Mouse (Mus musculus): ENCODE data around the gene Coa3. TPM values are rescaled to one million over a fixed set of nuclear protein-coding genes. Genes with fewer than 3 reads are reported as not detected.
A peak's percentile ranks its signal among the peaks of the same experiment; 100 is the strongest.
"Not testable (repeated sequence)": the region's sequence is repeated elsewhere in the genome, so short reads cannot be mapped to it uniquely, and the experiment has no call there.

Coa3 gene
- total RNA-seq (2022): 100 to 1,000 TPM in 2 of 4 experiments, 10 to 100 TPM in 2; 95.8 to 105 (median 101) TPM

DNA sequence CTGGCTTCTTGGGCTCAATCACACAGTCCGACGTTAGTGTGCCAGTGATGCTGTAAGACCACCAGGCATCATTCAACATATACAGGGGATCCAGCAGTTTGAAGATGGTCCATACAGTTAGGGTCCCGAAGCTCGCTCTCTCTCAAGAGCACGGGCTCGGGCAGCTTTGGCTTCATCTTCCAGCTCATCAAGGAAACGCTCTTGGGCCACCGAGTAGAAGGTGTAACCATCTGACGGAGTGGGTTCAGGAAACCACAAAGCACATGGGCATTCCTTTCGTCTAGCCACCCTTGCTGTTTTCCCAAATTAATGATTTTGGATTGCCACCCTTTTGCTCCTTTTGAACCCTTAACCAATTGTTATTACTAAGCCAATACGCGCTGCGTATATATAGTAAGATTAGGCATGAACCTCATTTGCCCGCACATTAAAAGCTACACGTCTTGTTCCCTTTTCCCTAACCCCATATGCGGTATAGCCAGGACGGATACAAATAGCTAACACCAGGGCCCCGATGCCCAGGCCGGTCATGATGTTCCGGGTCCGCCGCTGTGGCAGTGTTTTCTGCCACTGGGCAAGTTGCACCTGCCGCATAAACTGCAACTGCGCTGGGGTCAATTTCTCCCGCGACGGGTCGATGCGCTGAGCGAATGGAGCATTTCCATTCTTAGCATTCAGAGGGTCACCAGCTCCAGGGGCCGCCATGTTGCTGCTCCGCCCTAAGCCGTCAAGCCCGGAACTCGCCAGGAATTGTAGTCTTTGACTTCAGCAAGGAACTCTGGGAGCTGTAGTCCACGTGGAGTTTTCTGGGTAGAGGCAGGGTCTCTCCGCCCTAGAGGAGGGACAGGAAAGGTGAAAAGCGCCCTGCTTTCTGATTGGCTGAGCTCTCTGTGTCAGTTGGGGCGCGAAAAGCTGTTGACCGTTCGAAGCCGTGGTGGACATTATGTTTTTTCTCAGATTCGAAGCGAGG, at the start of gene Coa3, which contains the start of gene Cntd1:
Coa3 (minus strand) TSS at position 892 of the 970 bp plus-strand sequence.
Cntd1 (plus strand) TSS at position 790 of the 970 bp plus-strand sequence.
- peak; percentile 60 to 81 for DNase-seq (ENCODE audit: low spot score in 2 of 2)

DNA sequence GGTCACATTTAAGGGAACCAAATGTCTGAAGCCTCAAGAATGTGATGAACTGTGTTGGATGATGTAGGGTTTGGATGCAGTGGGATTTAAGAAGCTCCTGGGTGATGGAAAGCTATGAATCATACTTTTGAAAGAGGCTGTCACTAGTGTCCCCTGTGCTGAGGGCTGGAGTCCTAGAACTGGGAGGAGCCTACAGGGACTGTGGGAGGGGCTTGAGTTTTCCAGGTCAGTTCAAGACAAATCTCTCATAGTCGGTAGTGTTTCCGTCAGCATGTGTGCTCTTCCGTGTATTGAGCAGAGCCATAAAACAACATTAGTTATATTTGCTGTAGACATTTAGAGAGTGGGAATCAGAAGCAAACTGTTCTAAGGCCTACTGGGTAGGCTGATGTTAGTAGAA, 48.4 kb upstream of the Coa3 start:
- DNase-seq (ENCODE audit: low spot score in 2 of 2): no peak

DNA sequence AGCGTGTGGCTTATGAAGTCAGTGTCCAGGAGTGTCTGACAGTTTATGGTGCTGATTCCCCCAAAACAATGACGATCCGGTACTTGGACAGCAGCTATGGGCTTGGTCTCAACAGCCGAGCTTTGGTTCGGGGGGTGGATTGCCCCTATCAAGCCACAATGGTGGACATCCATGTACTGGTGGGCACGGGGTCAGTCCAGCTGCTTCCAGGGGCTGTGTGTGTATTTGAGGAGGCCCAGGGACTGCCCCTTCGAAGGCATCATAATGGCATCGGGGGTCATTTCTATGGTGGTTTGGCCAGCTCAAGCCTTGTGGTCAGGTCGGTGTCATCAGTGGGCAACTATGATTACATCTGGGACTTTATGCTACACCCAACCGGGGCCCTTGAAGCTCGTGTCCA, 47.2 kb upstream of the Coa3 start:
- no peak for DNase-seq (ENCODE audit: low spot score in 2 of 2)

DNA sequence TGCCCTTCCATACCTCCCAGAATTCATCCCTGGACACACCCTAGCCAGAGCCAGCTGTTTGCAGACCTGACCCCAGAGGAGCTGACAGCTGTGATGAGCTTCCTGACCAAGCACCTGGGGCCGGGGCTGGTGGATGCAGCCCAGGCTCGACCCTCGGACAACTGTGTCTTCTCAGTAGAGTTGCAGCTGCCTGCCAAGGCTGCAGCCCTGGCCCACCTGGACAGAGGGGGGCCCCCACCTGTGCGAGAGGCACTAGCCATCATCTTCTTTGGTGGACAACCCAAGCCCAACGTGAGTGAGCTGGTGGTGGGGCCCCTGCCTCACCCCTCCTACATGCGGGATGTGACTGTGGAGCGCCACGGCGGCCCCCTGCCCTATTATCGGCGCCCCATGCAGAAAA, 46.3 kb upstream of the Coa3 start:
- DNase-seq (ENCODE audit: low spot score in 2 of 2): not testable (repeated sequence)

DNA sequence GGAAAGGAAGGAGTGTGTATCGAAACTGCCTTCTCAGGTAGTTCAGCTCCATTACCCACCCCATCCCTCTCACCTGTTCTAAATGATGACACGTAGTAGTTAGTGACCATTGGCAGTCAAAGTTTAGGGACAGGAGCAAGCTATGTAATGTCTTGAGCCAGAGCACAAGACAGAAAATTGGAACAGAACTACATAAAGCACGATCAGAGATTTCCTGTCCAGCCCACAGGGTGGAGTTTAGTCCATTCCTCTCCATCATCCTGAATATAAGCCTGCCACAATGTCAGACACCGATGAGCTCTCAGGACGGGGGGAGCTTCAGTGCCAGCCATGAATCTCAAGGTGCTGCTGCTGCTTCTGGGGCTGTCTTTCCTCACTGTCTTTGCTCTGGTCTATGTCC, 45.8 kb upstream of the Coa3 start, which contains the start of gene Aoc2:
Aoc2 (plus strand) TSS at position 301 of the 400 bp plus-strand sequence.
- no peak for DNase-seq (ENCODE audit: low spot score in 2 of 2)

DNA sequence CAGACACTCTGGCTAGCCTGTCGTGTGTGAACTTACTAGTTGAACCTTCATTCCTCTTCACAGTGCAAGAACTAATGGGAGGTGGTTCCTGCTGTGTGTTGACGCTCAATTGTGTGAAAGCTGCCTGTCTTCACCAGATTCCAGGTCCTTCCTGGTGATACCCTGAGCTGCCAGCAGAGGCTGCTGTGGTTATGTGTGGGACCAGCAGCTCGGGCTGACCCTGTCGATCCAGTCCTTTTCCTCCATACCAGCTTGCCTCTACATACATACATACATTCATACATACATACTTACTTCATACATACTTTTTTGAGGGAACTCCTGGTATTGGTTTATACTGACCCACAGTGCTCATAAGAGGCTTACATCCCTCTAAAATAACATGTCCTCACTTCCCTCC, 44.7 kb upstream of the Coa3 start:
- DNase-seq (ENCODE audit: low spot score in 2 of 2): peak; percentile 47 to 67

DNA sequence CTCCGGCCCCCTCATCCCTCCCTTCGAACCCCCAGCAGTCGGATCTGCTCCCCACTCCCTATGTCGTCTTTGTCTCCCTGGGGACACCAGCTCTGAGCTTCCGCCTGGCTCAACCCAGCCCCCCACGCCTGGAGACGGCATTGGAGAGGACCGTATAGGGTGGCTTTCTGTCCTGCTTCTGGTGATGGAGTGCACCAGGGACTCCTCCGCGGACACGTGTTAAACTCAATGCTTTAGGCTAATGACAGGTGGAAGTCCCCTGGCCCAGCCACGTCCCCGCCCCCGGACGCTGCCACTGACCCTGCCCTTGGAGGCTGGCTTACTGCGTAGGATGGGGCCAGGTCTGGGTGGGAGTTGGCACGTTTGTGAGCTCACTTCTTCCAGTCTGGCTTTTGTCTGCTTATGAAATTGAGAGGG, 37.6 kb upstream of the Coa3 start:
- DNase-seq (ENCODE audit: low spot score in 2 of 2): no peak

DNA sequence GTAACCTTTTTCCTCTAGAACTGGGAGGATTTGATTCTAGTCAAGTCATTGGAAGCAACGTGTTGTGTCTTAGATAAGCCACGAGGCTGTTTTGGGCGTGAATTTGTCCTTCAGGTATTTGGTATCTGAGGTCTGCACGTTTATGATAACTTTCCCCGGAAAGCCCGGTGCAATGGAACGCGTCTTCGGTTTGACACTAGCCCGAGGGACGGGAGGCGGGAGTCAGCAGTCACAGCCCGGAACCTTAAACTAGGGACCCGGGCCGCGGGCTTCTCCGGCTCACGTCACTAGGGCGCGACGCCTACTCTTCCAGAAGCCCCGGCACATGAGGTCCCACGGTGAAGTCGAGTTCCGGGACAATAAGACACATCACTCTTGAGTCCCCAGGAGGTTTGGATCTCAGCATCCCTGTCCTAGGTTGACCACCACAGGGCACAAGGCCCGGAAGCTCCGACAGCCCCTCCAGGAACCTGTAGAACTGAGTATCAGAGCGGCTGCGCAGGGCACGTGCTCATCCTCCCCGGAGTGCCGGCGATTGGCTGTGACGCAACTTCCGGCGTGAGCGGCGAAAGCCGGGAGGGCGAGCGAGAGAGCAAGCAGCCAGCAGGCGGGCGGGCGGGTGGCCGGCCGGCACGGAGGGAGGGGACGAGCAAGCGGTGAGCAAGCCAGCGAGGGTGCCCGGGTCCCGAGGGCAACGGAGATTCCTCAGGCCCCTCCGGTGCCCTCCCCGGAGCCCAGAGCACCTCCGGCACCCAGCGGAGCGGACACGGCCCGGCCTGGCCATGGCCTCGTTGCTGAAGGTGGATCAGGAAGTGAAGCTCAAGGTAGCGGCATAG, 37.0 kb upstream of the Coa3 start, which contains the start of gene Psme3:
Psme3 (plus strand) TSS at position 549 of the 836 bp plus-strand sequence.
- DNase-seq (ENCODE audit: low spot score in 2 of 2): peak; percentile 91 to 95

DNA sequence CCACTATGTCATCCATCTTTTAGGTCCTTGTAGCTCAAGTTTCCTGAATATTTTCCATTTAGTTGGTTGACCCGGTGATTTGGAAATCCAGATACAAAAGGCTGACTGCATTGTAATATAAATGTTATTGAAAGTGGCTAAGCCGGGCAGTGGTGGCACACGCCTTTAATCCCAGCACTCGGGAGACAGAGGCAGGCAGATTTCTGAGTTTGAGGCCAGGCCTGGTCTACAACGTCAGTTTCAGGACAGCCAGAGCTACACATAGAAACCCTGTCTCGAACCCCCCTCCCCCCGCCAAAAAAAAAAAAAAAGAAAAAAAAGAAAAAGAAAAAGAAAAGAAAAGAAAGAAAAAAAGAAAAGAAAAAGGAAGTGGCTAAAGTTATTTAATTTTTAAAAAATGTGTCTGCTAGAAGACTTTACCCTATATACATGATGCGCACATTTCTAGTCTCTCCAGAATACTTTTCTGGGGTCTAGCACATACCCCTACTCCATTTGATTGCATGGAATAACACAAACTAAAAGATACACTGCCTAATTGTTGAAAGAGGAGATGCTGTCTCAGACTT, 36.3 kb upstream of the Coa3 start:
- DNase-seq (ENCODE audit: low spot score in 2 of 2): no peak

DNA sequence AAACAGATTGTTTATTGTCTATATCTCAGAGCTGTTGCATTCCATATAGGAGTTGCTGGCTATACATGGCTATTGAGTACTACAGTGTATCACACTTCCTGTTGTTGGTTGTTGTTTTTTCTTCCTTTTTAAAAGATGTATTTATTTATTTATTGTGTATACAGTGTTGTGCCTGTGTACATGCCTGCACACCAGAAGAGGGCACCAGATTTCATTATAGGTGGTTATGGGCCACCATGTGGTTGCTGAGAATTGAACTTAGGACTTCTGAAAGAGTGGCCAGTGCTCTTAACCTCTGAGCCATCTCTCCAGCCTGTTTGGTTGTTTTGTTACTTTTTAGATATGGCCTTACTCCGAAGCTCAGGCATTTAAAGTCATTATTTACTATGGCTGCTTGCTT, 35.7 kb upstream of the Coa3 start:
- no peak for DNase-seq (ENCODE audit: low spot score in 2 of 2)

DNA sequence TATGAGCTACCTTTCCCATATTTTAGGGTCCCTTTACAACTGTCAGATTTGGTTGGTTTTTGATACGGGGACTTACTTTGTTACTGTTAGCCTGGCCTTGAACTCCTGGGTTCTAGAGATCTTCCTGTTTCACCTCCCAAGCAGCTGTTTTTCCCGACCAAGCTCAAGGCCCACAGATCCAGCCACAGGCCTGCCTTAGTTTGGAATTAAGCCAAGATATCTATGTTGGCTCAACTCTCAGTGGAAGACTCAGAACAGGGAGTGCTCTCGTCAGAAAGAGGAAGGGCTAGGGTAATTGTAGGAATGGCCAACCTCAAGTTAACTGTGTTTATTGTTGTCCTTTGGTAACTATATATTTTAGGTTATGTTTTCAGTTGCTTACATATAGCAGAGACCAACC, 33.2 kb upstream of the Coa3 start:
- DNase-seq (ENCODE audit: low spot score in 2 of 2): no peak

DNA sequence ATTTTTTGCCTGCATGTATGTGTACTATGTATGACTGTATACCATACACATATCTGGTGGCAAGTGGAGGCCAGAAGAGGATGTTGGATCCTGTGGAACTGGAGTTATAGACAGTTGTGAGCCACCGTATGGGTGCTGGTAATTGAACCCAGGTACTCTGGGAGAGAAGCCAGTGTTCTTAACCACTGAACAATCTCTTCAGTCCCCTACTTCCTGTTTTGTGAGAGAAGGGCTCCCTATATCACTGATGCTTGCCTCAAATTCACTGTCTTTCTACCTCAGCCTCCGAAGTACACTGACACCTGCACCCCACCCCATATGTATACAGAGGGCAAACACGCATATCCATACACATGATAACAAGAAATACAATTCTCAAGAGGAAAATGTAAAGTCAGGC, 32.2 kb upstream of the Coa3 start:
- no peak for DNase-seq (ENCODE audit: low spot score in 2 of 2)

DNA sequence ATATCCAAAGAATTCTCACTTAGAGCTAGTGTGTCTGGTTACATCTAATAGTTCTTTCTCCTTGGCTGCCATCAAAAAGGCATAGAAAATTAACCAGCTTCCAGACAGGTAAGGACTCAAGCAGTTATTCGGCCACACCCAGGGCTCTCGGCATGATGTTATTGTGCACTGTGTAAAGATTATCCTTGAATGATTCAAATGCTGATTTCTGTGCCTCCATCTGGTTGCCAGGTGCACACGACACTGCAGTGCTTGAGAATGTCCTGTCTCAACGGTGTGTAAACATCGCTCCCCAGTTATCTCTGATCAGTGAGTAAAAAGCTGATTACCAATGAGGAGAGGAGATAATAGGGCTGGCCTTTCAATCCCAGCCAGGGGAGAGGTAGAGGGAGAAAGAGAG, 28.8 kb upstream of the Coa3 start:
- DNase-seq (ENCODE audit: low spot score in 2 of 2): no peak

DNA sequence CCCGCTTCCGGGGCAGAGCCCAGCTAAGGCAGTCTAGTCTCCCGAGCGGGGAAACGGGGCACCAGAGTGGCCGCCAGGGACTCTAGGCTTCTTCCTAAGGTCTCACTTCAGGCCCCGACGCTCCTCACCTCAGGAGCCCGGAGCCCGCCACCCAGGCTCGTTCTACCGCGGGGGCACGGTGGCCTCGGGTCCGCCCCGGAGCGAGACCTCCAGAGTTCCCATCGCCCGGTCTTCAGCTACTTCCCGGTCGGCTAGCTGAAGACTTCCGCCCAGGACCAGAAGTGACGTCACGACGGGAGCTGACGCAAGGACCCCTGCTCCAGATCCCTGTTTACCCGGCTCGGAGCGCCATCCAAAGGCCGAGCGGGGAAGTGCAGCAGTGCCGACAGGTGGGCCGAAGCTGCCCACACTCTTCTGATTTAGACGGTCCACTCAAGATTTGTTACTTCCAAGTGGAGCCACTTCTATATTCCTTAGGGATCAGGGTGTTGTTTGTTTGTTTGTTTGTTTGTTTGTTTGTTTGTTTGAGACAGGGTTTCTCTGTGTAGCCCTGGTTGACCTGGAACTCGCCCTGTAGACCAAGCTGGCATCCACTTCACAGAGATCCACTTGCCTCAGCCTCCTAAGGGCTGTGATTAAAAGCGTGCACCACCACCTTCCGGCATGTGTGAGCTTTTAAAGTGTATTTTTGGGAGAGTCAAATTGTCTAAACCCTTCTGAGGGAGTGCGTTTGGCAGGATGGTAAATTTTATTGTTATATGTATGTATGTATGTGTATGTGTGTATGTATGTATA, 23.3 kb upstream of the Coa3 start, which contains the start of gene Becn1:
Becn1 (minus strand) TSS at position 283 of the 795 bp plus-strand sequence.
- peak; percentile 91 to 96 for DNase-seq (ENCODE audit: low spot score in 2 of 2)

DNA sequence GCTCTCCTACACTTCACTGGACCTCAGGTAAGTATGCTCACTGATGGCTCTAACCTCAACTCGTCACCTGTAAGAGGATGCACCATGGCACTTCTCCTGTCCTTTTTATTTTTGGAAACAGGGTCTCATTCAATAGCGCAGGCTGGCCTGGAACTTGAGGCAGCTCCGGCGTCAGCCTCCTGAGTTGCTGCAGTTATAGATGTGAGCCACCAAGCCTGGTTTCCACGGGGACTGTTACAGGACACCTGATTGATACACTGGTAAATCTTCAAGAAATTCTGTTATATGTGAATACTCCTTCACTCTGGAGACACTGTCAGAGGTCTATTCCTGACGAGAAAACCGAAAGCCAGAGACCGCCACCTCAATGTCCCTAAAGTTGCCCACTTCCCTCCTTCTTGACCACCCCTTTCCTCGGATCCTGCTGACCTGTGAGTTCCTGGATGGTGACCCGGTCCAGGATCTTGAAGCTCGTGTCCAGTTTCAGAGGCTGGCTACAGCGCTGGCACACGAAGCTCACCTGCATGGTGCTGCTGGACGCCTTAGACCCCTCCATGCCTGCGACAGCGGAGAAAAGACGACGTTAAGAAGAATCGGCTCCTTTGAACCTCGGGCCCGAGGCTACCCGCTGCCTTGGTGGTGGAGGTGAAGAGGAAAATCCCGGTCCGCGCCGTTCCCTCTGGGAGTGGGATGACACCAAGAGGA, 22.5 kb upstream of the Coa3 start:
- no peak for DNase-seq (ENCODE audit: low spot score in 2 of 2)

DNA sequence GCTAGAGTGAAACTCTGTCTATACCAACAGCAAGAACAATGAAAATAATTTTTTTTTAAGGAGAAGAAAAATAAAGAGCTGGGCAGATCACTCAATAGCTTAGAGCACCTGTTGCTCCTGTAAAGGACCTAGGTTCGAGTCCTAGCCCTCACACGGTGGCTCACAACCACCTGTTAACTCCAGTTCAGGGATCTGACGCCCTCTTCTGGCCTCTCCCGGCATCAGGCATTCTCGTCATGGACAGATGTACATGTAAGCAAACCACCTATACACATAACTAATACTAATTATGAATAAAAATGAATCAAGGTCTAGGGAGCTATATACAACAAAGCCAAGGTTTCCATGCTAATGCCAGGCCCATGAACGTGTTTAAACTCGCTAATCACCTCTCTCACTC, 22.0 kb upstream of the Coa3 start:
- no peak for DNase-seq (ENCODE audit: low spot score in 2 of 2)

DNA sequence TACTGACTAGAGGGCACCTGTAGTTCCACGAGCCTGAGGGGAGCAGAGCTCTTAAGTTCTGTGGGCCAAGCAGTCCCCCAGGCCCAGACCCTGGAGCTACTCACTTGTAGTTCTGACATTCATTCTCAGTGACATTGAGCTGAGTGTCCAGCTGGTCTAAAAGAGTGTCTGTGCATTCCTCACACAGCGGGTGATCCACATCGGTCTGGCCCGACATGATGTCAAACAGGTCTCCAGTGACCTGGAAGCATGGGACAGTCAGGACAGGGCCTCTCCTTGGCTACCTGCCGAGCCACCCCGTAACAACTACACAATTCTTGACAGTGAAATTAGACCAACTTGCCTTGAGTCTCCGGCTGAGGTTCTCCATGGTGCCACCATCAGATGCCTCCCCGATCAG, 16.3 kb upstream of the Coa3 start:
- DNase-seq (ENCODE audit: low spot score in 2 of 2): no peak

DNA sequence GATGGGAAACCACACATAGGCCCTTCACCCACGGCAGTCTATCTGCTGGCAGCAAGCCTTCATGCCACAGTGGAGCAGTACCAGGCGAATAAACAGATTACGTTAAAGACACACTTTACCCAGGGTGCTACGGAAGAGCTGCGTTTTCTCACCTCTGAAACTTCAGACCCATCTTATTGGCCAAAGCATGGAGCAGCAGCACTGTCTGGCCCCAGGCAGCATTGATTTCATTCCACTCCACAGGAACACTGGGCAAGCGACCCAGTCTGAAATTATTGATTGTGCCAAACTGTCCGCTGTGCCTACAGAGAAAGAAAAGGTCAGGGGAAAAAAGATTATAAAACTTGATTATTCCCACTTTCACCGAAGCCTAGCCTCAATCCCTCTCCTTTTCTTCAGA, 12.3 kb upstream of the Coa3 start:
- no peak for DNase-seq (ENCODE audit: low spot score in 2 of 2)

DNA sequence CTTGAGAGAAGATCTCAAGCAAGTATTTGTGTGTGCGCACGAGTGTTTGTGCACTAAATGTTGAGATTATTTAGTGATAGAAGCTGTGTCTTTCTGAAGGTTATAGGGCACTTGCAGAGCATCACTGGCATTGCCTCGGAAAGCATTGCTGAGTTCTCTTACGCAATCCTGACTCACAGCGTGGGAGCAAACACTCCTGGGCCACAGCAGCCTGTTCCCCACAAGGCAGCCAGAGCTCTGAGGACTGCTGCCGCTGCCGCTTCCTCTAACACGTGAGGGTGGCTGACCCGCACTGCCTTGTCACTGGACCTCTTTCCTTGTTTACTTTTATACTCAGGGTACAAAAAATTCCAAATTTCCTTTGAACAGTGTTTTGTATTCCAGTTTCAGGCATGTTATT, 8.4 kb upstream of the Coa3 start:
- no peak for DNase-seq (ENCODE audit: low spot score in 2 of 2)

DNA sequence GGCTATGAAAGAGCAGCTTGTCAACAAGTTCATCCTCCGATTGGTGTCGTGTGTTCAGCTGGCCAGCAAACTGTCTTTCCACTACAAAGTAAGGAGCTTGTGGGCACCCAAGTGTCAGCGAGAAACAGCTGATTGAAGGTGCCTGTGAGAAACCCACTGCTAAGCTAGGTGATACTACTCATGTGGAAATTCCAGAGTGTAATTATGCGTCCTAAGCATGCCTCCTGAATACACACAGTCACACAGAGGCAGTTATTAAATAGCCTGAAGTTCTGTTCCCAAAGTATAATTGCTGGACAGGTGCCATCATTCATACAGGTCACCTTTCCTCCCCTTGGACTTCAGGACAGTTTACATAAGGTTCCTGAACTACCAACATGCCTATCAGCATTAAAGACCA, 4.9 kb upstream of the Coa3 start:
- DNase-seq (ENCODE audit: low spot score in 2 of 2): no peak

Data from left cerebral cortex, adult 8-10 months (tissue).